Mouse (Mus musculus): ENCODE measurements around the gene Rflnb. TPM values are rescaled to one million over a fixed set of nuclear protein-coding genes. Genes with fewer than 3 reads are reported as not detected.

Gene Rflnb
- total RNA-seq, 1 experiment: 2.9 TPM

- H3K27ac ChIP-seq (ENCODE audit: insufficient read depth, low read depth, low read length, poor library complexity, severe bottlenecking): no peak overlapping the region
- TF ChIP-seq CHD2 (IDR thresholded peaks at IDR 0.05; ENCODE audit: low read depth, low read length) (no peak), ZNF384 (IDR thresholded peaks at IDR 0.05; ENCODE audit: low read depth, low read length) (no peak), HCFC1 (IDR thresholded peaks at IDR 0.05; ENCODE audit: borderline replicate concordance, insufficient read depth, low read length) (no peak), ZC3H11A (IDR thresholded peaks at IDR 0.05; ENCODE audit: borderline replicate concordance, low read depth, low read length) (no peak), MAFK (IDR thresholded peaks at IDR 0.05; ENCODE audit: insufficient read depth, low read depth, low read length) (no peak)
- H3K9ac ChIP-seq (ENCODE audit: insufficient read depth, low read depth, low read length, poor library complexity, severe bottlenecking): no peak overlapping the region
- no peak for DNase-seq (ENCODE audit: low read depth, low spot score)
- in situ Hi-C loops (cut with MboI; ENCODE audit: low sequenced_read_pairs in 2 of 2, unreplicated experiment in 2 of 2): no loop called here
- no peaks in the 10 kb centered on the region for H3K9me3 ChIP-seq (ENCODE audit: control insufficient read depth, insufficient read depth, low read depth, low read length)
- no peaks in the 10 kb centered on the region for H3K4me1 ChIP-seq (ENCODE audit: control insufficient read depth in 2 of 2, insufficient read depth in 2 of 2, low read length in 2 of 2, poor library complexity in 1 of 2)
- H3K4me3 ChIP-seq (ENCODE audit: insufficient read depth in 1 of 2, low read depth in 1 of 2, low read length in 2 of 2, poor library complexity in 1 of 2, severe bottlenecking in 1 of 2): no peak overlapping the region
- H3K36me3 ChIP-seq (ENCODE audit: control insufficient read depth, insufficient read depth, low read length, poor library complexity, severe bottlenecking): no peaks in the 10 kb centered on the region
Observed at GRCm38 (mm10) chr11:76039271-76040053, 11.9 kb upstream of the Rflnb start.

GRCm38 (mm10) chr11:76037581-76038294 is 10.2 kb upstream of the Rflnb start:
- in situ Hi-C loops (cut with MboI; ENCODE audit: low sequenced_read_pairs in 2 of 2, unreplicated experiment in 2 of 2): no loop called here
- Histone ChIP-seq H3K36me3 (ENCODE audit: control insufficient read depth, insufficient read depth, low read length, poor library complexity, severe bottlenecking) (no peaks in the 10 kb centered on the region), H3K9ac (ENCODE audit: insufficient read depth, low read depth, low read length, poor library complexity, severe bottlenecking) (no peak overlapping the region), H3K4me1 (ENCODE audit: control insufficient read depth in 2 of 2, insufficient read depth in 2 of 2, low read length in 2 of 2, poor library complexity in 1 of 2) (no peaks in the 10 kb centered on the region), H3K27ac (ENCODE audit: insufficient read depth, low read depth, low read length, poor library complexity, severe bottlenecking) (no peak overlapping the region), H3K4me3 (ENCODE audit: insufficient read depth in 1 of 2, low read depth in 1 of 2, low read length in 2 of 2, poor library complexity in 1 of 2, severe bottlenecking in 1 of 2) (no peak overlapping the region), H3K9me3 (ENCODE audit: control insufficient read depth, insufficient read depth, low read depth, low read length) (no peaks in the 10 kb centered on the region)
- TF ChIP-seq MAFK (IDR thresholded peaks at IDR 0.05; ENCODE audit: insufficient read depth, low read depth, low read length) (no peak), ZC3H11A (IDR thresholded peaks at IDR 0.05; ENCODE audit: borderline replicate concordance, low read depth, low read length) (no peak), ZNF384 (IDR thresholded peaks at IDR 0.05; ENCODE audit: low read depth, low read length) (no peak), HCFC1 (IDR thresholded peaks at IDR 0.05; ENCODE audit: borderline replicate concordance, insufficient read depth, low read length) (no peak), CHD2 (IDR thresholded peaks at IDR 0.05; ENCODE audit: low read depth, low read length) (no peak)
- DNase-seq (ENCODE audit: low read depth, low spot score): no peak

GRCm38 (mm10) chr11:76035182-76035581 is 7.6 kb upstream of the Rflnb start:
- no peak for DNase-seq (ENCODE audit: low read depth, low spot score)
- H3K4me3 ChIP-seq (ENCODE audit: insufficient read depth in 1 of 2, low read depth in 1 of 2, low read length in 2 of 2, poor library complexity in 1 of 2, severe bottlenecking in 1 of 2): no peak overlapping the region
- H3K9me3 ChIP-seq (ENCODE audit: control insufficient read depth, insufficient read depth, low read depth, low read length): no peaks in the 10 kb centered on the region
- no peak overlapping the region for H3K27ac ChIP-seq (ENCODE audit: insufficient read depth, low read depth, low read length, poor library complexity, severe bottlenecking)
- H3K9ac ChIP-seq (ENCODE audit: insufficient read depth, low read depth, low read length, poor library complexity, severe bottlenecking): no peak overlapping the region
- H3K36me3 ChIP-seq (ENCODE audit: control insufficient read depth, insufficient read depth, low read length, poor library complexity, severe bottlenecking): no peaks in the 10 kb centered on the region
- no peak for TF ChIP-seq HCFC1 (IDR thresholded peaks at IDR 0.05; ENCODE audit: borderline replicate concordance, insufficient read depth, low read length)
- in situ Hi-C loops (cut with MboI; ENCODE audit: low sequenced_read_pairs in 2 of 2, unreplicated experiment in 2 of 2): no loop called here
- H3K4me1 ChIP-seq (ENCODE audit: control insufficient read depth in 2 of 2, insufficient read depth in 2 of 2, low read length in 2 of 2, poor library complexity in 1 of 2): no peaks in the 10 kb centered on the region

- H3K36me3 ChIP-seq (ENCODE audit: control insufficient read depth, insufficient read depth, low read length, poor library complexity, severe bottlenecking): no peaks in the 10 kb centered on the region
- in situ Hi-C loops (cut with MboI; ENCODE audit: low sequenced_read_pairs in 2 of 2, unreplicated experiment in 2 of 2): no loop called here
- H3K4me1 ChIP-seq (ENCODE audit: control insufficient read depth in 2 of 2, insufficient read depth in 2 of 2, low read length in 2 of 2, poor library complexity in 1 of 2): no peaks in the 10 kb centered on the region
- no peak overlapping the region for H3K4me3 ChIP-seq (ENCODE audit: insufficient read depth in 1 of 2, low read depth in 1 of 2, low read length in 2 of 2, poor library complexity in 1 of 2, severe bottlenecking in 1 of 2)
- DNase-seq (ENCODE audit: low read depth, low spot score): no peak
- H3K9ac ChIP-seq (ENCODE audit: insufficient read depth, low read depth, low read length, poor library complexity, severe bottlenecking): no peak overlapping the region
- TF ChIP-seq ZNF384 (IDR thresholded peaks at IDR 0.05; ENCODE audit: low read depth, low read length) (no peak), HCFC1 (IDR thresholded peaks at IDR 0.05; ENCODE audit: borderline replicate concordance, insufficient read depth, low read length) (no peak)
- no peak overlapping the region for H3K27ac ChIP-seq (ENCODE audit: insufficient read depth, low read depth, low read length, poor library complexity, severe bottlenecking)
- no peaks in the 10 kb centered on the region for H3K9me3 ChIP-seq (ENCODE audit: control insufficient read depth, insufficient read depth, low read depth, low read length)
Observed at GRCm38 (mm10) chr11:76033836-76034235, 6.3 kb upstream of the Rflnb start.
